Mouse (Mus musculus) cerebellum, adult 9-11 months (tissue): ENCODE data around the gene Lrrc1.

Experiments
- DNase-seq: peaks from one replicate; pipeline ENCODE4 v3.0.0; 2022

The Lrrc1 gene

DNA sequence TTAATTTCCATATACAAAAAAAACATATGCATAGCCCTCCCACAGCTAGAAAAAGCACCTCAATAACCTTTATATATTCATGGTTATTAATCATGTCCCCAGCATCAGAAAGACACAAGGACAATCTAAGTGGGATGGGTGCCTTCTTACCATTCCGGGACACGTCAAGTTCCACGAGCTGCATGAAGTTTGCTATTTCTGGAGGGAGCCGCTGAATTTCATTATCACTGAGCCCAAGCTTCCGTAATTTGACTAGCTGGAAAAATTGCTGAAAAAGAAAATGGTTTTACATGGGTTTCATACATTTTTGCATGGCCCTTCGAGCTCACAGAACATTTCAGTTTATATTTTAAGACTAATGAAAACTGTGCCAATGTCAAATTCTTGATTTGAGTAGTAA, 45.6 kb downstream of the Lrrc1 start:
- no peak for DNase-seq

DNA sequence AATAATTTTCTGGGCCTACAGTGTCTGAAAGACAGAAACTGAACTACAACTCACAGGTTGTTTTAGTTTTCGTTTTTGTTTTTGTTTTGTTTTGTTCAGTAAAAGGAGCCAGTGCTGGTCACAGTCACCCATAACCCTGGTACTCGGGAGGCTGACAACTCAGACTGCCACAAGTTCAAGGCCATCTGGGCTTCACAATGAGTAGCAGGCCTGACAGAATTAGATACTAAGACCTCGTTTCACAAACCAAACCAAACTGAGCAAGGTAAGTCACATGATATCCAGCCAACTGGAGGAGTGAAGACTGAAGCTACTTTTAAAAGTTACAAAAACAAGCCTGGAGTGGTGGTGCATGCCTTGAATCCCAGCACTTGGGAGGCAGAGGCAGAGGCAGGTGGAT, 46.3 kb downstream of the Lrrc1 start:
- DNase-seq, result no peak

GRCm38 (mm10) chr9:77497173-77497572, 47.5 kb downstream of the Lrrc1 start:
- DNase-seq, result no peak

DNA sequence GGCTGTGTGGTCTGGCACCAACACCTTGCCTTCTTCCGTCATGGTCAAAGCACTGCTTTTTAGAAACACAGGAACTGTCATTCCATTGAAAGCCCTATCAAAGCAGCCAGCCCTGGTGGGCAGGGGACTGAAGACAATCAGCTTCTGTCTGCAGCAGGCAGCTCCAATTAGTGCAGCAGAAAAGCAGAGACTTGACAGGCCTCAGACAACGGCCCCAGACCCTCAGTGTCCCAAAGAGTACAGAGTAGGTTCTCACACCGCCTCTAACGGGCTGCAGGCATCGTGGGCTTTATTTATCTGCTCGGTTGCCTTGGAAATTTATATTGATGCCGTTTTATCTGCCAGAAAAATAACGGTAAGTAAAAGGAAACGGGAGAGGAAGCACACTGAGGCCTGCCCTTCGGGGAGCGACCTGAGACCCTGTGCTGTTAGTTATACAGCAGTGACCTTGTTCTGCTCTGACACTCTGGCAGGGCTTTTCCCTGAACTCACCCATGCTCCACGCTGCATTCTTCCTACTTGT, 48.1 kb downstream of the Lrrc1 start:
- DNase-seq, result no peak

DNA sequence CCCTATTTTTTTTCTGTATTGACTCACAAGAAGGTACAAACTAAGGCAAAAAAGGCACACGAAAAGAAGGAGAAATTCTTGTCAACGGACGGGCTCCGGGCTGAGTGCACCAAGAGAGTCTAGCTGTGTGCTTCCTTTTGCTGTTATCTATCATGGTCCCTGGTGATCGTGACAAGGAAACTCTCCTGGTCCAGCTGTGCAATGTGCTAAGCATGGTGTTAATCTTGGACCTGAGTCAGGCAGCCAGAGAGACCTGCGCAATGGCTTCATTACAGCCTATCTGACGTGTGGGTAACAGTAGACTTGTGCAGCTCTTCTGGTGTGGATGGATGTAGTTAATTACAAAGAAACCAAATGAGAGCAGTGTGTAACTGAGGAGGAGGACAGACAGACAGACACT, 50.4 kb downstream of the Lrrc1 start:
- DNase-seq, result no peak

- no peak for DNase-seq
These were observed 56.1 kb downstream of the Lrrc1 start for GRCm38 (mm10) chr9:77488611-77489010.

DNA sequence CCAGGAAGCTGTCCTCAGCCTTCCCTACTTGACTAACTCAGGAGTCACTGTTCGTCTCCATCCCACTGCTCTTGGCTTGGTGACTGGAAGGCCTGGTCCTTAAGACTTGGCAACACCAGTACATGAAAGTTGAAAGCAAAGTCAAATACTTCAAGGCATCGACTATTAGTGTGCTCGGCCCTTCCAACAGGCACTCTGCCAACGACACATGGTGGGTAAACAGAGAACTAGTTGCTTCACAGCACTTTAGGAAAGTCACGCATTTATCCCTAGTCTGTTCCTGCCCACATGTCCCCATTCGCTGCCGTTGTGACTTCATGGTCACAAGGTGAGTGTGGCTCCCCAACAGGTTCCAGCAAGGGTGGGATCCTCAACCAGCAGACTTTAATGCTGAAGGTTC, 57.2 kb downstream of the Lrrc1 start:
- no peak for DNase-seq

DNA sequence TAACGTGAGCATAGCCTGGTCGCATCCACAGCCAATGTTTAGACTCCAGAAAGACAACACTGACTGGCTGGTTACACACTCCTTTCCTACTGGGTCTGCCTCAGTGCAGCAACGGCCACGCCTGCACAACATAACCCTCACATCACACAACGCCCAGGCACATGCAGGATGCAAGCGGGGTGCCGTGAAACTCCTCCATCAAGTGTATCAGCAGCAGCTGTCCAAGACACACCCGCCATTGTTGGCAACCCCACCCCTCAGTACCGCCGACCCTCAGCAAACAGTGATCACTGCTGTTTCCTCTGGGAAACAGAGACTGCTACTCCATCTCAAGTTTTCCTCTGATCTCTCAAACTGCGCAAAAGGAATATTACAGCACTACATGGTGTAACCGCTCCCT, 58.8 kb downstream of the Lrrc1 start:
- no peak for DNase-seq

DNA sequence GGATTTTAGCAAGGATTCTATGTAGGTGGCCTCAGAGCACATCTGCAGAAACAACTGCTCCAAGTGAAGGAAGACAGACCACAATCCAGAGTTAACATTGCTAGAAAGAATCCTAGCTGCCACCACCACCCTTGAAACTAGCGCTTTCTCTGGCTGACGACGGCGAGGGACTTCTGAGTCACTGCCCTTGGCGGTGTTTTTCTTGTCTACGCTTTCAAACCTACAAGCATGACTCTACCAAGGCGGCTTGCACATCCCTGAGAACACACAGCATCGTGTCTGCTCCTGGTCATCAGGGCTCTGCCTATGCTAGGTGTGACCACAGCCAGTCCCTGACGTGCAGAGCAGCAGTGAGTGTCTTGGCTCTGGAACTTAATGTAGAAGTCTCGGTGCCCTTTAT, 59.9 kb downstream of the Lrrc1 start:
- no peak for DNase-seq

GRCm38 (mm10) chr9:77483559-77483958, 61.1 kb downstream of the Lrrc1 start:
- DNase-seq, result no peak

- no peak for DNase-seq
These were observed 62.4 kb downstream of the Lrrc1 start for GRCm38 (mm10) chr9:77482281-77482680.

DNA sequence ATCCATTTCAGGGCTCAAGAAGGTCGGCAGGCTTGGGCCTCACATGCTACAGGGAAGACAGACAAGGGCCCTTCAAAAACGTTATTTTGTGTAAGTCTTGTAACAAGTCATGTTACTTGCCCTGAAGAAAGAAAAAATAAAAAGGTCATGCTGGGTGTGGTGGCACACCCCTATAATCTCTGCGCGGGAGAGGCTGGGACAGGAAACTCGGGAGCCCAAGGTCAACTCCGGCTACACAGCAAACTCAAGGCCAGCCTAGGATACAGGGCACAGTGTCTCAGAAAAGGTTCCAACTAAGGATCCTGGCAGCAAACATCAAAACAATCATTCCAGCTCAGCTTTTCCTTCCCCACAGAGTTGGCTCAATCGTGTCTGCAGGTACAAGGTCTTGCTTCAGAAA, 63.3 kb downstream of the Lrrc1 start:
- DNase-seq, result no peak

DNA sequence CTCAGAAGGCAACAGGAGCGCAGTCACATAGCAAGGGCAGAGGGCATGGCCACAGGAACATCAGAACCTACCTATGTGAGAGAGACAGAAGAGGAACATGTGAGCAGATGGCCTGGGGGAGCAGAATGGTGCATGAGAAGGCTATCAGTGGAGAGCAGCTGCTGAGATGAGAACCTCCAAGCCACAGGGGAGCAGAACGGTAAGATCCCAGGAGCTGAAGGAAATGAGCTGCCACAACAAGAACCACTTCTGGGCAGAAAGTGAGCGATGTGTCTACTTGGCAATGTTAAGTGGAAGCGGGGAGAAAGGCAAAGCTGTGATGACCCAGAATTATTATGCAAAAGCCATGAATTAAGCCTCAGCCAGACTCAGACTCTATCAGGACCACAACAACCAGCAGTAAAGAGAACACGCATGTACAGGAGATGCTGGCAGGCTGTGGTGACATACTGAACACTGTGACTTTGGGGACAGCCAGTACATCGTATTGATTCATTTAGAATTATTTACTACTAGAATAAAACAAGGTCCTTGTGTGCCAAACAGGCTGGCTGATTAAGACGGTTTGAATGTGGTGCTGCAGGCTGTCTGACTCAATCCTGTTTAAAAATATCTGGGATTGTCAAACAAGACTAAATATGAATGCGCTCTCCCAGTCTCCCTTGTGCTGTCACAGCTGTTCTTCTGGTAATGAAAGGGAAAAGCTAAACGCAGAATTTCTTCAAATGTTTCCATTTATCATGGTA, 63.9 kb downstream of the Lrrc1 start:
- no peak for DNase-seq

DNA sequence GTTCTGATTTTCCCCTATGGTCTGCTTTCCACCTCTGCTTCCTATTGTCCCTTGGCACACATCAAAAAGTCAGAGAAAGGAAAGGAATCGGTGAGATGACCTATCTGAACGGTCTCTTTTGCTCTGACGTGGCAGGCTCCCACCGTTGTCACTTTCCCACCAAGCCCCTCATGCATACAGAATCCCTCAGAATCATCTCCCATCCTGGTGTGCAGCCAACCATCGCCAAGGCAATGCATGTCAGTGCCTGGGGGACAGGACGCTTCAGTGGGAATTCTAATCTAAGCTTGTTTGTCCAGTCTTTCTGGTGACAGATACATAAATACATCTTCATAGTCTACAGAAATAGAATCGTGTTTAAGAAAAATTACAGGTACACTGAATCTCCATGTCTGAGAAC, 64.7 kb downstream of the Lrrc1 start:
- DNase-seq, result no peak

DNA sequence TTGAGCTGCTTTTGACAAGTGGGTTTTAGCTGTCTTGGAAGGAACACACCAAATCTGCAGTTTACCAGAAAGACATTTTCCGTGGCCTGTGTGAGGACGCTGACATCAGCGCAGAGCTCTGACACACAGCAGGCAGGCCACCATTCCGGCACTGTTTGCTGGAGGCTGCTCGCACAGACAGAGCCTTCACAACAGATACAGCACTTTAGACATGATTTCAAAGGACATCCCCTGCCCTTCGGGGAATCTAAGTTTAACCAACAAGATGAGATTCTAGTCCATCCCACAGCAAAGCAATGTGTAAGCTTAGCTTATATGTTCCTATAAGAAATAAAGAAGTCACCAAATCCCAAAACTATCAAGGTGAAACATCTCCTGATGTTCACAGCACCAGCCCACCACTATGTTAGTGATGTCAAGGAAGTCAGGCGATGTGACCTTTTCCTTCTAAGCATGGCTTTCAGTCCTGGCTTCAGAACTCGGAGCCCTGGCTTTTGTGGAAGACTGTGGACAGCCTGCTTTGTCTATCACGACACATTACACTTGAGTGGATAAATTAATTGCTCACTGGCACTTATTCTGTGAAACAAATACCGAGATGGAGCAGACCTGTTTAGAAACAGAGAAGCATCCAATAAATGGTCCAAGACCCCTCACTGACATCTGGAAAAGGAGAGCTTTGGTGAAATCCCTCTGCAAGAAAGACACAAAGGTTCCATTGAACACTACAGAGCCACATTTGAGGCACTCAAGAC, 66.3 kb downstream of the Lrrc1 start:
- no peak for DNase-seq

- DNase-seq, result no peak
These were observed 70.1 kb downstream of the Lrrc1 start for GRCm38 (mm10) chr9:77474535-77474934.

- no peak for DNase-seq
These were observed 72.1 kb downstream of the Lrrc1 start for GRCm38 (mm10) chr9:77472557-77472956.

DNA sequence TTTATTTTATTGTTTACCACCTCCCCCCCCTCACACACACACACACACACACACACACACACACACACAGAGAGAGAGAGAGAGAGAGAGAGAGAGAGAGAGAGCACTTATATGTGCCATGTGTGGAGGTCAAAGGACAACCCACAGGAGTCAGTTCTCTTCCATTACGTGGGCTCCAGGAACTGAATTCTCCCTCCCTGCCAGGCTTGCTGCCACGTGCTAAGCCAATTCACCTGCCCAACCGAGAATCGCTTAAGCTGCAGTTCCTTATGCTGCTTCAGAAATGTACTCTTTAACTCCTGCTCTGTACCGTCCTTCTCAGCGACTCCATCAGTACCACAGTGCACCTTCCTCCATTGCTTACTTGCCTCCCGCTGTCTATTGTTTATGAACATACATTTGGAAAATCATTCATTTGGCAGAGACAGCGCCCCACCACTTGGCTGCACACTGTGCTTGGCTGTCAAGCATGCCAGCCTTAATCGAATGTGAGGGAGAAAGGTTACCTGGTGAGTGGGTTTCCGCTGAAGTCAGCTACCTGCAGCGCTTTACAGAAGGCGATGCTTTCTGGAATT, 72.9 kb downstream of the Lrrc1 start:
- DNase-seq, result no peak

DNA sequence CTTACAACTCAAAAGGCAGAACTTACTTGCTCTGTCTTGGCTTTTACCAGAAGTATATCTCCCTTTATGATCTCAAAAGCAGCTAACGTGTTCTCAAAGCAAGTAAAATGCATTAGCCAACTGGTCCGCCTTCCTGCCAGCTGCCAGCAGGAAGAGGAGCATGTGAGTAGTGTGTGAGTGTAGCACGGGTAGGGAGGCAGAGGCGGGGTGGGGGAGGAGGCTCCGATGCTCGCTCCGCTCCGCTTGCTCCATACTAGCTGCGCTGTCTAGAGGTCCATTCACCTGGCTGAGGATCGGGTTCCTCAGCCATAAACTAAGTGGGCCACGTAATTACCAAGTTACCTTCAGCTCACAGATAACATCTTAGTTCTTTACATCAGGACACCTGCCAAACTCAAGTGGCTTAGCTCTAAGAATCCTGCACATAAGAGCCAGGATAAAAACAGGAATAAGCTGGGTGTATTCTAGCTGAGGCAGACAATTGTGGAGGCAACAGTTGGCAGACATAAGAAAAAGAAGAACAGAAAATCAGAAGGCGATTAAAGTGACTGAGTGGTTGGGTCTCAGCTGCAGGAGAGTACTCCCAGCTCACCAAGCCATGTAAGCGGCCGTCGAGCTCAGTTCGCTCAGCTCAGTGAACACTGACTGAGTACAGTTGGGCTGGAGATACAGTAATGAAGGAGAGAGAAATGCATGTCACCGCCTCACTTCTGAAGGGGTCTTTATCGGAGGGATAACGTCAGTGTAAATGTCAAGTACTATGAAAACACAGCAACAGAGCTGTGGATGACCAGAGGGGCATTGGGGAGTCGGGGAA, 74.7 kb downstream of the Lrrc1 start:
- DNase-seq, result no peak

GRCm38 (mm10) chr9:77466926-77467325, 77.7 kb downstream of the Lrrc1 start:
- no peak for DNase-seq

DNA sequence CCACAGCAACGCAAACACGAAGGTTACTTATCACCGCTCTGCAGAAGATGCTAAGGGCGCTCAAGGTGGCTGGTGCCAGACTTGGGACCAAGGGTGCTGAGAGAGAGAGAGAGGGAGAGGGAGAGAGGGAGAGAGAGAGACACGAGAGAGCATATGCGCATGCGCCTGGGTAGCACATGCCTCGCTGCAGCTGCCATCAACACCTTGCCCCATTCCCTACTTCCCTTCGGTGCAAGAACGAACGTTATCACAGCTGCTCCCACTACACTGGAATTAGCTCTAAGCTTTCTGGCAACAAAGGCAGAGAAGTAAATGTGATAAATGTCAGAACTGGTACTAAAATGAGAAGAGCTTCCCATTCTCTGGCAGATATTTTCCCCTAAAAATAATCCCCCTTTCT, 79.3 kb downstream of the Lrrc1 start:
- DNase-seq, result no peak

DNA sequence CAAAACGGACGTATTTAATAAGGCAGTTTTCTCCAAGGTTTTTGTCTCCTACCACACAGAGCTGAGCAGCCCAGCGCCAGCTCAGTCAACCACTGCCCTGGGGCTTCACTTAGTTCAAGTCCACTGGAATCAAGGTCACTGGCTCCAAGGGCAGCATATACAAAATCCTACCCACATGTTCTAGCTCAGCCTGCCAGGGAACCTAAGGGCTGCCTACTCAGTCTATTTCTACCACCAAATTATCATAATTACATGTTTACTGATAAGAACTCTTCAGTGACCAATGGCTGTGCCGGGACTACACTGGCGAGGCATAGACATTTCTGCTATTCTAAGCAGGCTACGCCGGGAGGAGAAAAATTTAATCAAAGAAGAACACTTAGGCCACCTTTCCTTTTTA, 80.8 kb downstream of the Lrrc1 start:
- no peak for DNase-seq

GRCm38 (mm10) chr9:77463195-77463594, 81.5 kb downstream of the Lrrc1 start:
- DNase-seq, result no peak
